Mouse (Mus musculus) neural tube, embryonic 14.5 days (tissue): ENCODE measurements around the gene 2900026A02Rik. TPM values are rescaled to one million over a fixed set of nuclear protein-coding genes. Genes with fewer than 3 reads are reported as not detected.

ENCODE experiments used
- ATAC-seq: fragments of 200-750 bp; cut with Nextera tagmentation; 2 replicates; pipeline ENCODE4 v1.8.0; 2017; ENCODE audit warnings: low read depth, mild to moderate bottlenecking, moderate TSS enrichment, moderate library complexity
- H3K27ac ChIP-seq: fragments of 300-500 bp; sonication (generic); 2 replicates; pipeline ENCODE4 v1.5.1; 2014; ENCODE audit warnings: low read depth, mild to moderate bottlenecking, control low read depth, low read length, moderate library complexity, mixed read lengths
- H3K27me3 ChIP-seq: fragments of 300-500 bp; sonication (generic); 2 replicates; pipeline ENCODE4 v1.6.1; 2014; ENCODE audit warnings: low read length; ENCODE audit not compliant: control insufficient read depth, insufficient read depth
- H3K36me3 ChIP-seq: fragments of 300-500 bp; sonication (generic); 2 replicates; pipeline ENCODE4 v1.6.1; 2014; ENCODE audit warnings: low read length, mixed read lengths; ENCODE audit not compliant: control insufficient read depth, insufficient read depth
- H3K4me1 ChIP-seq: fragments of 300-500 bp; sonication (generic); 2 replicates; pipeline ENCODE4 v1.6.1; 2014; ENCODE audit warnings: low read length; ENCODE audit not compliant: control insufficient read depth, insufficient read depth
- H3K4me2 ChIP-seq: fragments of 300-500 bp; sonication (generic); 2 replicates; pipeline ENCODE4 v1.6.1; 2014; ENCODE audit warnings: mild to moderate bottlenecking, low read depth, low read length, control low read depth
- H3K4me3 ChIP-seq: fragments of 300-500 bp; sonication (generic); 2 replicates; pipeline ENCODE4 v1.5.1; 2014; ENCODE audit warnings: low read depth, low read length, control low read depth, mixed read lengths
- H3K9ac ChIP-seq: fragments of 300-500 bp; sonication (generic); replicated peaks from 2 replicates; pipeline ENCODE4 v1.6.1; 2014; ENCODE audit warnings: low read depth, mild to moderate bottlenecking, control low read depth, low read length, mixed read lengths
- H3K9me3 ChIP-seq: fragments of 300-500 bp; sonication (generic); 2 replicates; pipeline ENCODE4 v1.6.1; 2016; ENCODE audit warnings: low read length; ENCODE audit not compliant: control insufficient read depth
- WGBS: fragments of 180-500 bp; shearing (Covaris S2); extraction: QIAGEN DNeasy Blood & Tissue Kit; methylation state at CpG from one replicate; pipeline ENCODE4 v1.1.7; 2014; 5-methylcytosine and 5-hydroxymethylcytosine counted together
- polyA plus RNA-seq: library from polyadenylated mRNA; unstranded; fragments of >200 nt; fragmentation: Nextera tagmentation; extraction: Ambion mirVana; gene quantifications from 2 replicates; pipeline ENCODE4 v1.2.1, GENCODE M21; 2014

Gene 2900026A02Rik
- polyA plus RNA-seq, 1 experiment from 2014 or later, result 2.1 TPM

GRCm38 (mm10) chr5:113216328-113216960 lies 4.6 kb downstream of the 2900026A02Rik start:
- Histone ChIP-seq H3K27me3 (0 out of 2 replicates have a peak, but pooled peaks cover 6% of the 10 kb centered on the region), H3K9ac (no peak overlapping the region), H3K4me1 (peaks cover 5% of the 10 kb centered on the region), H3K4me2 (no peak overlapping the region), H3K27ac (no peak overlapping the region), H3K36me3 (no peaks in the 10 kb centered on the region), H3K4me3 (no peak overlapping the region), H3K9me3 (no peaks in the 10 kb centered on the region)
- ATAC-seq, result no peak
- WGBS, result 77% methylated on average over 14 of the region's 14 CpGs

- Histone ChIP-seq H3K9ac (no peak overlapping the region), H3K4me3 (no peak overlapping the region), H3K9me3 (no peaks in the 10 kb centered on the region), H3K4me2 (no peak overlapping the region), H3K4me1 (peaks cover 2% of the 10 kb centered on the region), H3K27ac (no peak overlapping the region), H3K36me3 (no peaks in the 10 kb centered on the region), H3K27me3 (no peaks in the 10 kb centered on the region)
- 88% methylated on average over 9 of the region's 9 CpGs for WGBS
- ATAC-seq, result no peak
Measured at GRCm38 (mm10) chr5:113215610-113216011, 5.4 kb downstream of the 2900026A02Rik start.

- H3K4me1 ChIP-seq, result no peaks in the 10 kb centered on the region
- no peak for ATAC-seq
- H3K27me3 ChIP-seq, result no peaks in the 10 kb centered on the region
- no peaks in the 10 kb centered on the region for H3K9me3 ChIP-seq
- 68% methylated on average over 11 of the region's 11 CpGs for WGBS
- no peak overlapping the region for H3K4me2 ChIP-seq
- H3K9ac ChIP-seq, result no peak overlapping the region
- H3K4me3 ChIP-seq, result no peak overlapping the region
- H3K27ac ChIP-seq, result no peak overlapping the region
- H3K36me3 ChIP-seq, result no peaks in the 10 kb centered on the region
Measured at GRCm38 (mm10) chr5:113214455-113214854, 6.6 kb downstream of the 2900026A02Rik start.

- no peak for ATAC-seq
- no peak overlapping the region for H3K9ac ChIP-seq
Measured at GRCm38 (mm10) chr5:113214041-113214440, 7.0 kb downstream of the 2900026A02Rik start.

GRCm38 (mm10) chr5:113212156-113212835 lies 8.7 kb downstream of the 2900026A02Rik start:
- H3K27ac ChIP-seq, result no peak overlapping the region
- H3K9me3 ChIP-seq, result no peaks in the 10 kb centered on the region
- H3K4me2 ChIP-seq, result no peak overlapping the region
- no peaks in the 10 kb centered on the region for H3K27me3 ChIP-seq
- 81% methylated on average over 10 of the region's 10 CpGs for WGBS
- ATAC-seq, result no peak
- H3K36me3 ChIP-seq, result no peaks in the 10 kb centered on the region
- no peak overlapping the region for H3K4me3 ChIP-seq
- H3K9ac ChIP-seq, result no peak overlapping the region
- H3K4me1 ChIP-seq, result no peaks in the 10 kb centered on the region

More at GRCm38 (mm10) chr5:113214041-113214440, 7.0 kb downstream of the 2900026A02Rik start:
- Histone ChIP-seq H3K4me1 (no peaks in the 10 kb centered on the region), H3K36me3 (no peaks in the 10 kb centered on the region), H3K4me3 (no peak overlapping the region), H3K9me3 (no peaks in the 10 kb centered on the region), H3K27me3 (no peaks in the 10 kb centered on the region), H3K4me2 (no peak overlapping the region), H3K27ac (no peak overlapping the region)
- 92% methylated on average over 8 of the region's 8 CpGs for WGBS

GRCm38 (mm10) chr5:113210314-113210713 lies 10.7 kb downstream of the 2900026A02Rik start:
- WGBS, result 74% methylated on average over 6 of the region's 6 CpGs
- no peak overlapping the region for H3K9ac ChIP-seq

GRCm38 (mm10) chr5:113209898-113210297 lies 11.1 kb downstream of the 2900026A02Rik start:
- Histone ChIP-seq H3K4me1 (no peaks in the 10 kb centered on the region), H3K9ac (0 out of 2 replicates have a peak overlapping the region, but pooled peaks have one; percentile 16)
- 84% methylated on average over 13 of the region's 13 CpGs for WGBS

More at GRCm38 (mm10) chr5:113210314-113210713, 10.7 kb downstream of the 2900026A02Rik start:
- no peaks in the 10 kb centered on the region for H3K9me3 ChIP-seq
- no peak for ATAC-seq
- H3K4me2 ChIP-seq, result no peak overlapping the region
- no peaks in the 10 kb centered on the region for H3K27me3 ChIP-seq
- no peaks in the 10 kb centered on the region for H3K36me3 ChIP-seq
- no peak overlapping the region for H3K4me3 ChIP-seq
- H3K27ac ChIP-seq, result peak overlapping the region; percentile 13
- no peaks in the 10 kb centered on the region for H3K4me1 ChIP-seq

GRCm38 (mm10) chr5:113209401-113209750 lies 11.7 kb downstream of the 2900026A02Rik start:
- WGBS, result 58% methylated on average over 11 of the region's 11 CpGs
- Histone ChIP-seq H3K27ac (peak overlapping the region; percentile 13), H3K27me3 (no peaks in the 10 kb centered on the region), H3K4me3 (no peak overlapping the region), H3K4me2 (no peak overlapping the region), H3K9me3 (no peaks in the 10 kb centered on the region), H3K4me1 (no peaks in the 10 kb centered on the region), H3K36me3 (no peaks in the 10 kb centered on the region), H3K9ac (no peak overlapping the region)
- ATAC-seq, result no peak

More at GRCm38 (mm10) chr5:113209898-113210297, 11.1 kb downstream of the 2900026A02Rik start:
- H3K36me3 ChIP-seq, result no peaks in the 10 kb centered on the region
- no peaks in the 10 kb centered on the region for H3K27me3 ChIP-seq
- no peak overlapping the region for H3K4me3 ChIP-seq
- H3K9me3 ChIP-seq, result no peaks in the 10 kb centered on the region
- no peak for ATAC-seq
- H3K27ac ChIP-seq, result peak overlapping the region; percentile 13
- H3K4me2 ChIP-seq, result no peak overlapping the region
